Mouse (Mus musculus): ENCODE results near the gene Tepp.

The Tepp gene

DNA sequence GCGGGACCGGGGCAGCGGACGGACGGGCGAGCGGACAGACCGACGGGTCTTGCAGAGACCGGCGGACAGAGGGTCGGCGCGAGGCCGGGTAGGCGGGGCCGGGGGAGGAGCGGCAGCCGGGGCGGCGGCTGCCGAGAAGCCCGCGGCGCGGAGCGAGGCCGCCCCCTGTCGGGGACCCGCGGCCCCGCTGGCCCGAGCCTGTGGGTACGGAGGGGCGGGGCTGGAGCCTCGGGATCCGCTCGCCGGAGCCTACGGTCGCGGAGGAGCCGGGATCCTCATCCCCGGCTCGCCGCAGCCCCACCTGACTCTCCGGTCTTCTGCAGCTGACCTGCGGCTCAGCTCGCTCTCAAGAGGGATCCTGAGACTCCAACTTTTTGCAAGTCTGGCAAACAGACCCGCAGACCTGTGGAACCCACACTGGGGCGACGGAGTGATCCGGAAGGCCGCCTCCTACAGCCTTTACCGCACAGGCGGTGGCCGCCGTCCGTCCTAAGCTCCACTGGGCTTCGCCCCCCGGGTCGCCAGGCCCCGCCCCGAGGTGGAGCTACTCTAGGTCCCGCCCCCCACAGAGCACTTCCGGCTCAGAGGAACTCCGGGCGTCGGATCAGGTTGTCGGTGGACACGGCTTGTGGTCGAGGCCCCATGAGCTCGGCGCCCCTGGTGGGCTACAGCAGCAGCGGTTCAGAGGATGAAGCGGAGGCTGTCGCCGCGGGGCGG lies 21.5 kb downstream of the Tepp start, which contains the start of the genes Zfp319 and Usb1:
TSS of gene Zfp319 (minus strand) at position 231 of the 717 bp plus-strand sequence.
TSS of gene Usb1 (plus strand) at position 565 of the 717 bp plus-strand sequence.
- DNase-seq (ENCODE audit: low spot score) = peak; percentile 87

DNA sequence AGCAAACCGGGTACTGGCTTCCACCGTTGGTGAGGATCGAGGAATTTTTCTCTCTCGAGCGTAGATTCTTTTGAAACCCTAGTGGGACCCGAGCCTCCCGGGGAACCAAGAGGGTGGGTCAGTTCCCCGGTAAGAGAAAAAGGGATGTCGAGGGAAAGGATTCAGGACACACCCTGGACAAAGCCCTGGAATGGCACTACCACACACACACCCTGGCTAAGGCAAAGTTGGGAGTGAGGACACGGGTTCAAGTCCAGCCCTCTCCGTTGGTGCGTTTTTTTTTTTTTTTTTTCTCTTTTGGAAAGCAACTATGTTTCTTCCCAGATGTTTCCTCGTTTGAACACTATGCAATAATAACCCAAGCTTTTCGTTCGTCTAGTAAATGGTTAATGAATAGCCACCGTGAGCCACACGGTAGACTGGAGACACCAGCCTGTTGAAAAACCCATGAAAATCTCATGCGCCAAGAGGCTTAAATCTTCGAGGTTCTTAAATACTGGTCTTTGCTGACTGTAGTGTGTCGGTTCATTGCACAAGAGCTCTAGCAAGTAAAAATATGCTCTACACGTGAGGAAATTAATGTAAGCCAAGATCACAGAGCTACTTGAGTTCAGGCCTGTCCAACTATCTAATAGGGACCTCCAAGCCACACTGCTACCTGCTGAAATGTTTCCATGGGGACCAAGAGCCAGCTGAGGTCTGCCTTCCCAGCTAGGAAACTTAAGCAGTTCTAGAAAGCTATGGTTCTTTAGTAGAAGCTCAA lies 22.3 kb downstream of the Tepp start:
- no peak for DNase-seq (ENCODE audit: low spot score)

DNA sequence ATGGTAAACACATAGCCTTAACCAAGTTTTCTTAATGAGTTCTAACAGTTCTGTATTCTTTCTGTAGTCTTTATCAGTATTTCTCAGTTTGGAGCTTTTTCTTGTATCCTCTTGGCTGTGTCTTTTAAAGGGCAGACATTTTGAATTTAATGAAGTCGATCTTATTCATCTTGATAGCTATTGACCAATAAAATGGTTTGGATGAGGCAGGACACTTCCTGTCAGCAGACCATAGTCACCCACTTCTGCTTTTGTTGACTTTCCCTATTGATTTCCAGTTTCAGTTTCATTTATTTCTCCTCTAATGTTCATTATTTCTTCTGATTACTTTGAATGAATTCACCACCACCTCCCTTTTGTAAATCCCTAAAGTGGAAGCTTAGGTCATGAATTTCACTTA lies 25.3 kb downstream of the Tepp start:
- DNase-seq (ENCODE audit: low spot score) = no peak

DNA sequence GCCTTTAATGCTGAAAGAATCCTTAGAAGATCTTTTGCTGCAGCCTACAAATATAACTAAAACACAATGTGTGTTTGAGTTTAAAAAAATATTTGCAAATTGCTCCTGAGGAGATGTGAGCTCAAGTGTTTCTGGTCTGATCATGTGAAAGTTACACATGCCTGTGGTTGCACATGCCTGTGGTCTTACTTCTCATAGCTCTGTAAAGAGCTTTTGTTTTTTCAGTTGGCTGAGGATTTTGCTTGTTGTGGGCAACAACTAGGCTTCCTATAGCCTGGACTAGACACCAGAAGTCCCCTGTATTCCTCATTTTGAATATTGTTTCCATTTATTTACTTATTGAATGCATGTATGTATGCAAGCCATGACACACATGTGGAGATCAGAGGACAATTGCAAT lies 26.0 kb downstream of the Tepp start:
- no peak for DNase-seq (ENCODE audit: low spot score)

DNA sequence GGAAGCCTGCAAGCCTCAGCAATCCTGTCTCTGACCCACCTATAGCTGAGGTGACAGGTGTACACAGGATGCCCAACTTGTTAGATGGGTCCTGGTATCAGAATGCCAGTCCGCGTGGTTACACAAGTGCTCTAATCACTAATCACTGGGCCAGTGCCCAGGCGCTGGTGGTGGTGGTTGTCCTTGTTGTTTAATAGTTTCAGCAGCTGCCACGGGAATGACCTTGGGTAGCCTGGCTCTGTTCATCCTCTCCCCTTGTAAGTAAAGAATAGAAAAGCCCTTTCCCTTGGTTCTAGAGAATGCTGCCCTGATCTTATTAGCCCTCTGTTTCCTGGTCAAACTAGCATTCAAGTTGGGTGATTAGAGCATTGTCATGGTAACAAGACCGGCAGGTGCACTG lies 31.4 kb downstream of the Tepp start:
- DNase-seq (ENCODE audit: low spot score) = no peak

DNA sequence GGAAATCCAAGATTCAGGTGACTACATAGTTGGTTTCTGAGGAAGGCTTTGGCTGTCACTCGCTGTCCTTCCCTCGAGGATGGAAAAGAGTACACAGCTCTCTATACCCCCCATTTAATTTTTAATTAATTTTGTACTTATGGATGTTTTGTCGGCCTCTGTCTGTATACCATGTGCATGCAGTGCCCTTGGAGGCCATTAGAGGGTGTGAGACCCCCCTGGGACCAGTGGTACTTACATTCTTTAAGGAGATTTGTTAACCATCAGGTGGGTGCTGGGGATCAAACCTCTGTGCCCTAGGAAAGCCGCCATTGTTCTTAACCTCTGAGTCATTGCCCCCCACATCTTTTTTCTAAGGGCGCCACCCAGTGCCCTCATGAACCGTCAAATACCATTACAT lies 34.3 kb downstream of the Tepp start:
- DNase-seq (ENCODE audit: low spot score) = no peak

DNA sequence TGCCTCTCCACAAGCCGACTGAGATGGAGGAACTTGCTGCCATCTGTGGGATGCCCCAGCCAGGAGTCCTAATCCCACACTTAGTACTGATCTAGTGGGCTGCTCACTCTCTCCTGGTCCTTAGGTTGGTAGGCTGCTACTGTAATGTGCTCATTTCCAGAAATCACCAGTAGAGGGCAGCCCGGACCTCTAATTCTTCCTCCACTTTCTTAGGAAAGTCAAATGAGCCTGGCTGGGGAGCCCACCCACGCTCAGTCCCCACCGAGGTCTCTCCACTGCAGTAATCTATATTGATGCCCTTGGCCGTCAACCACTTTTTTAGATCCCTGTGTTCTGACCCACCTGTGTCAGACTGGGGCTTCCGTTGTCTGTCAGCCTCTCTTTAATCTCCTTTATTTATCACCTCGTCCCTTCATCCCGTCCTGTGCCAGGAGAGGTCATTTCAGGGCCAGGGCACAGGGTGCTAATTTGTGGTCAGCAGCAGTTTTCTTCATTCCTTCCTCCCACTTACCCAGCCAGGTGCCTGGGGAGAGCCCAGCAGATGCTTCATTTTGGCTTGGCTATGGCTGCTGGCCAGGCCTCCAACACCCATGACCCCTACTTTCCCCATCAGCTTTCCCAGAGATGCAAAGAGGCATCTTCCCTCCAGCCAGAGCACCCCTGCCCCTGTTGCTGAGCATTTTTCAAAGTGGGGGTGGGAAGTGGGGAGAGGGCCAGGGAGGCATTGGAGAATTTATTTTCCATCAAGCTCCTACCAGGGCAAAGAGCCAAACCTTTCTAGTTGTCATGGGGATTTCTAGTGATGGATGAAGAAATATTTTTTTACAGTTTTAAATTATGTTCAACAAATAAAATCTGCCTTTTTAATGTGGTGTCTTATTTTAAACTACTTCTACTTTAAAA lies 36.5 kb downstream of the Tepp start:
- no peak for DNase-seq (ENCODE audit: low spot score)

DNA sequence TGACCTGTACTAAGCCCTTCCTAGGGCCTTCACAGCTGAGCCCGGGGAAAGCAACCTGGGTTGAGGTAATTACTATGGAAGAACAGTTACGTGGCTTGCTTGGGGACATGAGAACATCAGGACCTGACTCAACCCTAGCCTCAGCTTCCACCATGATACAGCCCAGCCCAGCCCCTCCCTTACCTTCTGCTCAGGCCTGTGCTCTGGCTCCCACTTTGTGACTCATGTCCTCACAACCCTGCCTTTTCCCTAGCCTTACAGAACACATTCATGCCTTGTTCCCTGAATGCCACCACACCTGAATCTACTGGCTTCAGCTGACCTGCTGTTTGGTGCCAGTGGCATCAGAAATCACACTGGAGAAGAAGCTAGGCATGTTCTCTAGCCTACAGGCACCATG lies 38.0 kb downstream of the Tepp start:
- DNase-seq (ENCODE audit: low spot score) = no peak

DNA sequence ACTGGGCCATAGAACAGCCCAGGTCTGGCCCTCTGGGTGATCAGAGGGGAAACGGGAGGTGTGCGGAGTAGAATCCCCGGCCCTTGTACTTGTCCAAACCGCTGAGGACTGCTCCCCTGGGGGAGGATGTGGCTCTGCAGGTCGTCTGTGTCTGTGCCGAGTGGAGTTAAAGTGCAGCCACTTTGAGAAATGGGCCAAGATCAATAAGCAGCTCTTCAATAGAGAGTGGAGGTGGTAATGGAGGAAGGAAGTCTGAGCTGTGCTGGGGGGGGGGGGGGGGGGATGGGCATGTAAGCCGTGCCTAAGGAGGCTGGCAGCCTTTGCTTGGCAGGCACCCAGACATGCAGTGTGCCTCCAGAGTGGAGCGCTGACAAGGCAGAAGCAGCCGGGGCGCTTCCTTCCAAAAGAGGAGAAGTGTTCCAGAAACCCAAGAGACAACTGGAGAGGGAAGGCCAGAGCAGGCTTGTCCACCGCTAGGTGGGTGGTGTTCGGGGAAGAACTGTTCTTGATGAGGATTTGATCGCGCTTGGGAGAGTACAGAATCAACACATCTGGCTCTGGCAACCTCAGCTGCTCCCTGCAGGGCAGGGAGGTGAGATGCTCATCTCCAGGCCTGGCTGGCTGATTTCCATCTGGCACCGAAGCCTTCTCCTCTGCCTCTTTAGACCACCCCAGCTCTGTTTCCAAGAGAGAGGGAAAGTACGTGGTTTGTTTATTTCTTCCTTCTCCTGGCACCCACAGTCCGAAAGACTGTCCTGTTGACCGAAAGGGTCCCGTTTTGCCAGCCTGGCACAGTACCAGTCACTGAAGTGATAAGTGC lies 38.7 kb downstream of the Tepp start:
- DNase-seq (ENCODE audit: low spot score) = no peak

DNA sequence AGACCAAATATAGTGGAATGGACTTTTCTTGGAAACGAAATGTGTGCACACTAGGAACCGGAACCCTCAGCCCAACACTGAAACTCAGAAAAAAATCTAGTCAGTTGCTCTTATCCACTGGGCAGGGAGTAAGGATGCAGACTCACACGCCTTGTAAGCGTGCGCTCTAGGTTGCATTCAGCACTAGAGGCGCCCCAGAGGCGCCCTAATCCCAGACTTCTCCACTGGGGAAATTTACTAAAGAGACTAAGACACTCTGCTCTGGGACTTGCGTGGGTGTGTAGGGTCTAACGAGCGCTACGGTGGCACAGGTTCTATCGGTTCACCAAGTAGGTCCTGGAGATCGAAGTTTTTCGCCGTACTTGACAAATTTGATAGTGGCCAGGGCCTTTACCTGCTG lies 41.1 kb downstream of the Tepp start:
- DNase-seq (ENCODE audit: low spot score) = no peak

DNA sequence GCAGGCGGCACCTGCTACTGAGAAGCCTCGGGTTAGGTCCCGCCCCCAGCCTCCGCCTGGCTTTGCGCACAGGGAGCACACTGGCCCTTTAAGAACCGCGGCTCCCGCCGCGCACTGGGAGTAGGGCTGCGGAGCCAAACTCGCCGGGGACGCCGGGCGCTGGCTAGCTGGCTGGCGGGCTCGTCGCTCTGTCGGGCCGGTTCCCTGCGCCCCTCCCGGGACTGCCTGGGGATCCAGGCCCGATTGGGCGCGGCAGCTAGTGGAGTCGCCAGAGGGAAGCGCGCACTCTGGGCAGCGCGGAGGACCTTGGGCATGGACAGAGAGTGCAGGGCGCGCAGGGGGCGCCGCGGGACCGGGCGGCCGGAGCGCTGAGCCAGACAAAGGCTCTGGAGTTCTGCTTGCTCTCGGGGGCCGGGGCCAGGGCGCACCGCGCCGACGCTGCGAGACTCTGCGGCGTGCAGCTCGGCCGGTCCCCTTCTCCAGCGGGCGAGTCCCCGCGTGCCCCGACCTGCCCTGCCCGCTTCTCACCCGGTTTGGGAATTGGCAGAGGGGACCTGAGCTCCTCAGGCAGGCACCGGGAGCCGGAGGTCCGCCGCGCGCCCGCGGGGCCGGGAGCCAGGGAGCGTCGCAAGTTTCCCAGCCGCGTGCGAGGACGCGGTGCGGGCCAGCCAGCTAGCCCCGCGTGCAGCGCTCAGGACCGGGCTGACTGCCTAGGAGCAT lies 41.9 kb downstream of the Tepp start, which contains the start of gene Mmp15:
TSS of gene Mmp15 (plus strand) at position 118 of the 720 bp plus-strand sequence.
- DNase-seq (ENCODE audit: low spot score) = no peak

DNA sequence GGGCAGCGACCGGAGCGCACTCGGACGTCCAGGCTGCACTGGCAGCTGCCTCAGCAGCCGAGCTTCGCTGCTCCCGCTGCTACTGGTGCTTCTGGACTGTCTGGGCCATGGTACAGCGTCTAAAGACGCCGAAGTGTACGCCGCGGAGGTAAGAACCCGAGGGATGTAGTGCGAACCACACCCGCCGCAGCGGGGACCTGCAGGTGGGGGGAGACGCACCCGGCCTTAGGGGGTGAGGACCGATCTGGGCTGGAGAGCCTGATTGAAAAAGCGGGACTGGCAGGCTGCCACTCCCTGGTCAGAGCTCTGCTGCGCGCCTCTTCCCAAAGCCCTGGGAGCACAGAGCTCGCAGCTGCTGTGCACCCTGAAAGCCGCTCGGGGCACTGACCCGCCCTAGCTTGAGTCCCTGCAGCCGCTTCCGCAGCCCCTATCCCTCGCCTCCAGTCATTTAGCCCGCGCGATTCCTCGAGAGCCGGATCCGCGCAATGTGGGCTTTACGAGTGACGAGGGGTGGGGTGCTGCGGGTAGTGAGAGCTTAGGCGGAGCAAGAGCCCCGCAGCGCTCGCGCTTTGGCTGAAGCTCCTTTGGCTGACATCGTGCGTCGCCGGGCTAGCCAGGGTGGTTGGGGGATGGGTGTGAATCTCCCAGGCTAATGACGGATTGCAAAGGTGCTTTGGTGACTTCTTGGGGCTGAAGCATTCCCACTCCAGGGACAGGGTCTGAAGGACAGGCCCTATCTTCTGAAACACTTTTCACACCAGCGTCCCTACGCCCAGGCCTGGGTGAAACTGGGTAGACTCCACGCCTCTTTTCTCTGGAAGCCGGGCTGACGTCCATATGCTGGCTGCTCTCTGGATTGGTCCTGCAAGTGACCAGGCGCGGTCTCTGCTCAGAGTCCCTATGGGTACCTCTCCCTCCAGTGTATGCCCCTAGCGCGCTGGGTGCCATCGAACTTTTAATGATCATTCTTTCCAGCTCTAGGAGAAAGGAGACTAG lies 42.8 kb downstream of the Tepp start:
- DNase-seq (ENCODE audit: low spot score) = no peak

DNA sequence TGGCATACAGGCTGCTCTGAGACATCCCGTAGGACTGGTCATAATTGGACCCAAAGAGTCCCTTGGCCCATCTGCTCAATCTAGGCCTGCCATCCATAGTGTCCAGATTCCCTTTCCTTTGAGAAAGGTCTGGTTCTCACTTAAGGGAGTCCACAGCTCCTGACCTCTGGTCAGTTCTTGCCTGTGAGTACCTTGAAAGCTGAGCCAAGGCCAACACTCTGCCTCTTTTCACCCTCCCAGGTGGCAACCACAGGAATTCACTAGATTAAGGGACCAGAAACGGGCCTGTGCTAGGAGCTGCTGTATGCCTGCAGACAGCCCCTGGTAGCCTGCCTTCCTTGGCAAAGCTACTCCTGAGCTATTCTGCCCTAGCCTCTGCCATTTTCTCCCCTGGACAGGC lies 44.2 kb downstream of the Tepp start:
- no peak for DNase-seq (ENCODE audit: low spot score)

DNA sequence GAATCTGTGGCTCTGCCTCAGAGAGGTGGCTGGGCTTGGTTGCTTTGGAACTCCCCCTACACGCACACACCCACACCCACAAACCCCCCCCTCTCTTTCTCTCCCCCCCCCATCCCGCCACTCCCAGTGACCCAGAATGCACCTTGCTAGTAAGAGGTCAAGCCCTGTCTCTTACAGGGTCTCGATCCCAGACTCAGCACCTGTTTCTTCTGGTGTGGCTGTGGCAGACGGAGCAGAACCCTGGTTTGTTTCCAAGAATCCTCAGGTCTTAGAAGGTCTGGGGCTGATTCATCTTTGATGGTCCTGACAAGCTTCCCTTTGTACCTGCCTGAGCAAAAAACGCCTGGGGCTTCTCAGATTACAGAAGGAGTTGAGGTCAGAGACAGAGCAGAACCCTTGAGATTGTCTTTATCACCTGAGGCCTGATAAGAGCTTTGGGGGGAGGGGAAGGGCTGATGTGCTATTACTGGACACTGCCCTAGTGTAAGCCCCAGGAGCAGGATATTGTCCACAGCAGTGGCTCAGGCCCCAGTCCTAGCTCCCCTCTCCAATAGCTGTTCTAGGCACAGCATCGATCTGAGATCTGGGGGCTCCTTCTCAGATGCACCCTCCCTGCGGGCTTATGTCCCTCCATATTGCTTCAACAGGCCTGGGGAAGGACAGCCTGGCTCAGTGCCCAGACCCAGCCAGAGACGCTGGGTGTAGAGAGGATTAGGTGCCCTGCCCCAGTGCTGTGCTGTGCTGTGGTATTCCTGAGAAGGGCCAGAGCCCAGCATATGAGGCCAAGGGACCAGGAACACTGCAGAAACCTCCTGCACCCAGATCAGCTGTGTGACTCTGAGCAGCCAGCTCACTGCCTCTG lies 48.4 kb downstream of the Tepp start:
- no peak for DNase-seq (ENCODE audit: low spot score)

DNA sequence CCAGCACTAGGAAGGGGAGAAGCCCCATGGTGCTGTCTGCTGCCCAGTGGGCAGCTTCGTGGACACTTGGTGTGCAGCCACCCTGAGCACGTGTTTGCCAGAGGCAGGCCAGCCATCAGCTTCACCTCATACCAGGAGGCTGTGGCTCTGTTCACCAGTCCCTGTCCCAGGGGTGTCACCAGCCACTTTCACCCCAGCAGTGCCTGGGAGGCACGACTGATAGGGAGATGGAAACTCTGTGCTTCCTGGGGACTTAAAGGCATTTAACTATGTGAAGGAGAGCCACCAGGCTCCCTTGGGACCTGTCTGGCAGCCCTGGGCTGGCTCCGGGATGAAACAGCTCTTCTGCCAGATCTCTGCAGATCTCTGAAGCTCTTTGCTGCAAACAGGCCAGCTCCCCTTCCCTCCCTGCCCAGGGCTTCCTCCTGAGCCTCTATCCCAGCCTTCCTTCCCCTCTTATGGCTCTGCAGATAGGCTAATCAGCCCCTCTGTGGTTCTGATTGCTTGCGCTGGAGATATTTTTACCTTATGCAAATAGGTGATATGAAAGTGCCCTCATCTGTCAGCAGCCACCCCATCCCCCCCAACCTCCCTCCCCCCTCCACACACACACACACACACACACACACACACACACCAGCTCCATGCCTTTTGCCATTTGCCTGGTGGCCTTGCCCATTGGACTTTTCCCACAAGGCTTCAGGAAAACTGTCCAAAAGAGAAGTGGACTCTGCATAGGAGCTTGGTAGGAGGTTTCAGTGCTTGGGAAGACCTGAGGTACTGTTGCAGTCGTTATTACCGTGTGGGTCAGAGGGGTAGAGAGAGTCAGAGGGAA lies 50.0 kb downstream of the Tepp start:
- DNase-seq (ENCODE audit: low spot score) = no peak

DNA sequence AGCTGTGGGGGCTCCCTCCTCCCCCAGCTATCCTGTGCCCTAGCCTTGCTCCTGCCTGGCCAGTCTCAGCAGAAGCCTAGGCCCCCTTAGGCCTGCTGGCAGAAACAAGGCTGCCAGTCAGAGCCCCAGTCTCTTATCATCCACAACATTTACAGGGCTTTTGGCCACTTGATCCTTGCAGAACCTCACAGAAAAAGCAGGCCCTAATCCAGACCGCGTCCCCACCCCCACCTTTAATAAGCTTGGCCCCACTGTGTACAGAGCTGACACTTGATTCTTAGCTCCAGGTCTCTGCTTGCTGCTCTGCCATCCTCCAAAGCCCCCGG lies 50.6 kb downstream of the Tepp start:
- no peak for DNase-seq (ENCODE audit: low spot score)

DNA sequence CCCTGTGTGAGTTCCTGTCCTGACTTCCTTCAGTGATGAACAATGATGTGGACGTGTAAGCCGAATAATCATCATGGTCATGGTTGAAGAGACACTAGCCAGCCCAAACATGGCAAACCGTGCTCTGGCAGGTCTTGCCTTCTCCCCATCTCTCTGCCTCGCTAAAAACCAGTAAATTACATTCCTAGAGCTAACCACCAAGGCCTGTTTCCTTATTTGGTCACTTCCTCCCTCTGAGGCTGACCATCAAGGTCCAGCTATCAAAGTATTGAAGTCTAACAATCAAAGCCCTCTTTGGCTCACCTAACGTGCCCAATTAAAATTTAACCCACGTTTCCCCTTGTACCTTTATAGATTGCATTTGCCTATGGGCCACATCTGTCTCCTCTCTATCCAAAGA lies 51.9 kb downstream of the Tepp start:
- no peak for DNase-seq (ENCODE audit: low spot score)

DNA sequence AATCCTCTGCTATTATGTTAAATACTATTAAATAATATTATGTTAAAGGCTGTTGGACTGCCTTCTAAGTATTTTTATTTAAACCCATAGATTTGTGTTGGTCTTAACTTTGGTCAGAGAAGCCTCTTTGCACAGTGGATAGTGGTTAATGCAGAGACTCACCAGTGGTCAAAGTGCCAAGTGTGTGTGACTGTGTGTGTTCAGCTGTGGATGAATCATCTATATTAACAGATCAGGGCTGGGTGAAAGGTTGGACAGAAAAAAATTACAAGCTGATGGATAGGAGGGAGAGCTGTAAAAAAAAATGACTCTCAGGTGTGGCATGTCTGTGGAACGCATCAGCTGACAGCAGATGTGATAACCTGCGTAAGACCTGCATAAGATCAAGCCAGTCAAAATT lies 53.5 kb downstream of the Tepp start:
- DNase-seq (ENCODE audit: low spot score) = no peak
